ENCODE assay signal across 13 mouse cellular contexts in genomic region chr15:25283713-25284112, GRCm38 (mm10).
"Had no signal": no experiment of that assay in that cellular context is flagged by ENCODE, and none has a peak within 500 bp of the region (broad histone marks: within the 10 kb centered on the region; RNA-seq: fewer than 3 reads in every experiment).

No protein-coding gene starts in this region.

- H3K4me2 ChIP-seq: liver, embryonic 11.5 days; liver, embryonic 15.5 days; midbrain, embryonic 13.5 days had no signal

- H3K9ac ChIP-seq: liver, embryonic 15.5 days; midbrain, embryonic 13.5 days had no signal

- ATAC-seq: lung, postnatal 0 days had no signal

- H3K36me3 ChIP-seq: liver, embryonic 15.5 days; midbrain, embryonic 13.5 days had no signal

- DNase-seq: kidney, adult 9 months; kidney, postnatal 36 days; layer of hippocampus, adult 9-11 months; layer of hippocampus, postnatal 36 days; lung, adult 2 months; thymus, adult 2 months; thymus, postnatal 25 days had no signal

- H3K27ac ChIP-seq: kidney, postnatal 0 days; liver, embryonic 15.5 days; midbrain, embryonic 13.5 days; stomach, postnatal 0 days had no signal

- H3K4me3 ChIP-seq: liver, embryonic 15.5 days; midbrain, embryonic 13.5 days had no signal

- H3K9me3 ChIP-seq: liver, embryonic 15.5 days; midbrain, embryonic 13.5 days had no signal

- H3K27me3 ChIP-seq: liver, embryonic 15.5 days; midbrain, embryonic 13.5 days had no signal

- H3K4me1 ChIP-seq: liver, embryonic 15.5 days had no signal
